Mouse (Mus musculus): ENCODE measurements around the gene Gins1.

The Gins1 gene

DNA sequence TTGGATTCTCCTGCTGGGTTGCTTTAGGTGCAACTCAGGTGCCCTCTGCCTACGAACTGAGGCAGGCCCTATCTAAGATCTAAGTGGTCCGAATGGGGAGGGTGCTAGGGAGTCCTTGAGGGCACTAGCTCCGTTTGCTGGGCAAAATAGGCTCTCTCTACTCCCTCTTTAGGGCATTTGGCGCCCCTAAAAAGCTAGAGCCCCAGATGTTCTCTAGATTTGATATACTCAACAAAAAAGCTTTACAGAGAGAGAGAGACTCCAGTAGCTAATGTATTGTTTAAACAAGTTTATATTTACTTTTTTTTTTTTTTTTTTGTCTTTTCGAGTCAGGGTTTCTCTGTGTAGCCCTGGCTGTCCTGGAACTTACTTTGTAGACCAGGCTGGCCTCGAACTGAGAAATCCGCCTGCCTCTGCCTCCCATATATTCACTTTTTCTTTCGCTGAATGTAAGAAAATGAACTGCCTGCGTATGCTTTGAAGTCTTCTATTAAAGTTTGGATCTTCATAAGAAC, at the start of gene Gins1:
Gins1 (plus strand) TSS at position 465 of the 515 bp plus-strand sequence.
- DNase-seq, result no peak

DNA sequence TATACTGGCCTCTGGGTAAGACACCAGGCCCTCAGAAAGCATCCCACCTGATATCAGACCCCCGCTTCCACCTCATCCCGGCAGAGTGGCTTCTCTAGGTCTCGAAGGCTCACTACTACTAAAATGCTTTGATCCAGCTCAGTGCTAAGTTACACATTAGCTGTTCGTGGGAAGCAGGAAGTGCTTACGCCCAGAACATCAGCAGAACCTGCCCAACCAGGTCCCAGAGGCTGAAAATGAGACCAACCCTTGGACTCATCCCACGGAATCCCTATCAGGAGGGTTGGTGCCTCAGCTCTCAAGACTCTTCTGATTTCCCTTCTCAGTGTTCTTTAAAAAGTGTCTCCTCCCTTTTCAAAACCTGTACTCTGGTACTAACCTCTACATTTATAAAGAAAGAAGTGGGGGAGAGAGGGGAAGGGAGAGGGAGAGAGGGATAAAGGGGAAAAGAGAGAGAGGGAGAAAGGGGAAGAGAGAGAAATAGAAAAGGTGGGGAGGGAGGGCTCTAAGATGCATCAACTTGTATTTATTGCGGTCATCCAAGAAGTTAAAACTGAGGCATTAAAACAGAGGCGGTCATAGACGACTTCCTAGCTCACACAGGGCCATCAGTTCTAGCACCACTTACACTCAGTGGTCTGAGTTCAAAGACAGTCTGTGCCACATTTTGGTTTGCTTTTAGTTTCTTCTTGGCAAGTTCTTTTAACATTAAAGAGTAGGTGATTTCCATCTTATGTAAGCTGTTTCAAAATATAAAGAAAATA, 46.3 kb upstream of the Gins1 start:
- DNase-seq, result no peak

DNA sequence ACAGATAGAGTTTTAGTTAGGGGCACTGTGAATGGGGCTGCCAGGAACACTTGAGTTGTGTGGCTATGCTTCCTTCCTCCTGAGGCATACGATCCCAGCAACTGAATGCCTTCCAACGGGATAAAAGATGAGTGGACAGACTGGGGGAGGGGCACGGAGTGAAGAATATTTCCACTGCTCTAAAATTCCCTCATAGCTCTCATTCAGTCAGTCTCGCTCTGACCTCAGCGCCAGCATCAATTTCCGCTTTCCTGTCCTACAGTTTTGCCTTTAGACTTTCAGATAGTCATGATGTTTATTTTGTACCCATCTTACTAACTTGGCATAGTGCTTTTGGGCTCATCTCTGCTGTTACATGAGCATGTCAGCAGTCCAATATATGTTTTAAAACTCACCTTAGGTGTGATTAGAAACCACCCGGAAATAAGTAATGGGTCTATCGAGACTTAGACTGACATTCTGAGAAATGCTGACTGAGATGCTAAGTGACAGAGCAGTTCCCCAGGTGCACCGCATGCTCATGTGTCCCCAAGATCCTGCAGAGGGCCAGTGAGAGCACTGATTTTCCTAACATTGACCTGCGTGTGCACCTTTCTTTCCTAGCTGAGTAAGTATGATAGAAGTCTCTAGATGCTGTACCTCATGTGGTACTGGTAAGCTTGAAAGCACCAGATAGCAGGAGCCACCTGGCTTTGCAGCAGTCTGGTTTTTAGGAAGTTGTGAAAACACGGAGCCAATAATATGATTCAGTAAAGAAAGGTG, 45.3 kb upstream of the Gins1 start:
- DNase-seq, result no peak

DNA sequence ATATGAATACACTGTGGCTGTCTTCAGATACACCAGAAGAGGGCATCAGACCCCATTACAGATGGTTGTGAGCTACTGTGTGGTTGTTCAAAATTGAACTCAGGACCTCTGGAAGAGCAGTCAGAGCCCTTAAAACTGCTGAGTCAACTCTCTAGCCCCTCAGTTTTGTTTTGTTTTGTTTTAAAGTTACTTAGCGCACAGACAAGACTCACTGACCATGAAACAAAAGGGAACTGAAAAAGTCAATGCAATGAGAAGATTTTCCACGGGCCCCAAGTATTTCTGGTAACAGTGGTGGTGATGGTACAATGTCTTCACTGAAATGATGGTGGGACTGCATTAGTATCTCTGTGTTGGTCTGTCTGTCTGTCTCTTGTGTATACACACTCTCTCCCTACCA, 44.1 kb upstream of the Gins1 start:
- DNase-seq, result no peak

DNA sequence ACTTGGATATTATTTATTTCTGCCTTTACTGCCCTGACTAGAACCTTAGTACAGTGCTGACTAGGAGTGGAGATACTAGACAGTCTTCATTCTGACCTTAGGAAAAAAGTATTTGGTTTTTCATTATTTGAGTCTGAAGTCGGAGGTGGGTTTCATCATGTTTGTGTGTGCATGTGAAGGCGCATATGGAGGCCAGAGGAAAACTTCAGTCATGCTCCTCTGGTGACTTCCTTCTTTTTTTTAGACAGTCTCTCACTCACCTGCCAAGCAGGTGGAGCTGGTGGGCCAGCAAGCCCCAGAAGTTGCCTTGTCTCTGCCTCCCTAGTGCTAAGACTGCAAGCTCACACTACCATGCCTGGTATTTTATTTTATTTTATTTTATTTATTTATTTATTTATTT, 38.2 kb upstream of the Gins1 start:
- DNase-seq, result no peak

DNA sequence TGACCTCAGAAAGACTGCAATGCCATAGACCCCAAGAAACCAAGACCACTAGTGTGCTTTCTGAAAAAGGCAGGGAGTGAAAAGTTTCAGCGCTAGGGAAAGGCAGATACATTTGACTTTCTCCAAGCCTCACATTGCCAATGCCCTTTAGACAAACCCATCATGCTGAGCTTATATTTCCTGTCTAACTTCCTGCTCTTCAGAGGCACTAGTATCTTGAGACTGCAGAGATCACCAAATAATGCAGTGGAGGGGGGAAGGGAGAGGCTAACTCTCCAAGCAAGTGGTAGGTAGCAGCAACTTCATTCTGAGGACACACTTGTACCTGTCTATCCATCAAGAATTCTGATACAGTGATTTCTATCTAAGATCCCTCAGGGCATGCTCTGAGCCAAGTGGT, 35.8 kb upstream of the Gins1 start:
- DNase-seq, result peak; percentile 32

DNA sequence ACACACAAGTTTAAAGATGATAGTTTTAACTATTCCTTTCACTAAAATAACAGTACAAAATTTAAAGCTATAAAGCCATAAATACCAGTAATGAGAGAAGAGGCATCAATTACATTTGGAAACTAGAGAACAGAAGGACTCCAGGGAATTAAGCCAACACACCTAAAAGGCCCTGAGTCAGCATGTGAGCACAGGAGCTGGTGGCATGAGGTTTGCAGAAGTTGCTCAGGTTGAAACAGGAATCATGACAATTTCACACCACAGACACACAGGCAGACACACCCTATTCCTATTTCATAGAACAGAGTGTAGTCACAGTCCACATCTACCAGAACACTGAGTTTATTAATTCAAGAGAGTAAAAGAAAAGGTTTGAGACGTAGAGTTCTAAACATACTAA, 30.7 kb upstream of the Gins1 start:
- no peak for DNase-seq

DNA sequence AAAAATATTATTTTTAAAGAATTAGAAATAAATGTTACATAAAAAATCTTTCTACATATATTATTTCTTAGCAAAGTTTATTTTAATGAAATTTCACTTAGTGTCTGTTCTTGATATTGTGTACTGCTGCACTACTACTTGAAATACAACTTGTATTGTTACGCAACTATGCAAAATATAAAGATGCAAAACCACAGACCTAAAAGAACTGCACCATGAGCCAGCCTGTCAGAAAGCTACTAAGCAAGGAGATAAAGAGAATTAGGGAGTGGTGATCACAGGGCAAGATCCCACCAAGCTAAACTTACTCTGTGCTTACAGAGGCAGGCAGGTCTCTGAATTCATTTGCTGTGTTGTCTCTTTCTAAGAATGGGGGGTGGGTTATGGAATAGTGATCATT, 30.0 kb upstream of the Gins1 start:
- no peak for DNase-seq

DNA sequence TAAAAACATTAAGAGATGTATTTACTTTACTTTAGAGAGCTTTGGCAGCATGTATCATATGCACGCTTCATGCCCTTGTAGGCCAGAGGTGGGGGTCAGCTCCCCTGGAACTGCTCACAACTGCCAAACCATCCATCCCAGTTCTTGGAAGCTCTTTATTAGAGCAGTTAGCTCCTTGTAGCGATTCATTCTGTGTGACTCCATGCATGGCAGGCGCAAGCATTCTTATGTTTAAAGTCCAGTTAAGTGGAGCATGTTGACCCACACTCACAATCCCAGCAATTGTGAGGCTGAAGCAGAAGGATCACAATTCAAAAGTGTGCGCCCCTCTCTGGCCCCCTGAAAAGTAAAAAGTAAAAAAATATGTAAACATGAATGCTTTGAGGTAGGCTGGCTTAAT, 27.6 kb upstream of the Gins1 start:
- no peak for DNase-seq

DNA sequence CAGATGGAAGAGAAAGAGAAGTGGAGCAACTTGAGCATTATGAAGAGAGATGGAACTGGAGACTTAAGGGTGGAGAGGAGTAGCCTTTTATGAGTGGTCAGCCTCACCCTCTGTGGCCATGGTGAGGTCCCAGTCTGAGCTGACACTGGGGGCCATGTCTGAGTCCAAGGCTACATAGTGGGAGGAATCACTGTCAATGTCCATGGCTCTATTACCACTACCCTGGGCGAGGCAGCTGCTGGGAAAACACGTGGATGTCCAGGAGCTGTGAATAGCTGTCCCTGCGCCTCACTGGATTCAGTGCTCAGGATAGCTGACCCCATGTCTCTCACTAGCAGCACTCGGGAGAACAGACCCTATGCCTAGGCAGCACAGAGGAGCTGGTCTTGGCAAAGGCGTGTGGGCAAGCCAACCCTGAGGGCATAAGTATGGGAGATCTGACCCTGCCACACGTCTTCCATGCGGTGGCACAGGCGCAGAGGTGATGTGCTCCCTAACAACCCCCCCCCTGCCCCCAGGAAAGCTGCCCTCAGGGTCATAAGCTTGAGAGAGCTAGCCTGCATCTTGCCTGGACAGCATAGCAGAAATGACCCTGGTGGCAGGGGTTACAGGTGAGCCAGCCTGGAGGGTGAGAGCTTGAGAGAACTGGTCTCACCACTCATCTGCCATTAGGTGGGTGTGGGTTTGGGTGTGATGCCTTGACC, 21.0 kb upstream of the Gins1 start:
- no peak for DNase-seq

DNA sequence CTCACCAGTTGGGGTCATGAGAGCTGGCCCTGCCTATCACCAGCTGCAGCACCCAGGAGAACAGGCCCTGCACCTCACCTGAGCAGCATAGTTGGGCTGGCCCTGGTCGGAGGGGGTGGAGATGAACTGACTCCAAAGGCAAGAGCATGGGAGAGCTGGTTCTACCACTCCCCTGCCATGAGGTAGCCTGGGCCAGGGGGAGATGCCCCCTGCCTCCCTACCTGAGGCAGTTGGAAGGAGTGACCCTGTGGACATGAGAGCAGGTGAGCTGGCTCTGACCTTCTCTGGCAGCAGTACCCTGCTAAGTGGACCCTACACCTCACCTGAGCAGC, 20.5 kb upstream of the Gins1 start:
- DNase-seq, result no peak

DNA sequence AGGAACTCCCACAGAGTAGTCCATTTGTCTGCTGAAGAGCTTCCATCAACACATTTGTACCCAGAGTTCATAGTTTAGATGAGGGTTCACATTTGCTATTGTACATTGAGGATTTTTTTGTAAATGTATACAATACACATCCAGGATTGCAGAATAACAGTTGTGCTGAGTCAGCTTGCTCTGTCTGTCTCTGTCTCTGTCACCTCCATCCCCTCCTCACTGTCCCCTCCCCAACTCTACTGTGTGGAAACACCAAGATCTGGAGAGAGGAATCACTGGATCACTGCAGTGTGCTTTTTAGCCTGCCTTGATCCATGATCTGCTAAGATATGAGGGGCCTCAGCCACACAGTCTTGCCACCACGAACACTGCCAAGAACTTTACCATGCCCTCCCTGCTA, 19.4 kb upstream of the Gins1 start:
- no peak for DNase-seq

DNA sequence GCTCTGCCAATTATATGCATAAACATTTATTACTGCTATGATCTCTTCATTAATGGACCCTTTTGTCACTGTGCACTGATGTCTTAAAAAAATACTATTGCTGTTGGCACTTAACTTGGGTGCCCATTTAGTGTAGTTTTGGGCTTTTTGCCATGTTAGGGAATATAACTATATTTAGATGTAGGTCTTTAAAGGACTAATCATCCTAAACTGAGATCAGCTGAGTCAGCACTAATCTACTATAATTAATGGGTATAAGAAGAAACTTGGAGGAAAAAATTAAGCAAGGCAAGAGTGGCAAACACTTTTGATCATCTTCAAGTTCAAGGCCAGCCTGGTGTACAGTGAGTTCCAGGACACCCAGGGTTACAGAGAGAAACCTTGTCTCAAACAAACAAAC, 18.9 kb upstream of the Gins1 start:
- no peak for DNase-seq

DNA sequence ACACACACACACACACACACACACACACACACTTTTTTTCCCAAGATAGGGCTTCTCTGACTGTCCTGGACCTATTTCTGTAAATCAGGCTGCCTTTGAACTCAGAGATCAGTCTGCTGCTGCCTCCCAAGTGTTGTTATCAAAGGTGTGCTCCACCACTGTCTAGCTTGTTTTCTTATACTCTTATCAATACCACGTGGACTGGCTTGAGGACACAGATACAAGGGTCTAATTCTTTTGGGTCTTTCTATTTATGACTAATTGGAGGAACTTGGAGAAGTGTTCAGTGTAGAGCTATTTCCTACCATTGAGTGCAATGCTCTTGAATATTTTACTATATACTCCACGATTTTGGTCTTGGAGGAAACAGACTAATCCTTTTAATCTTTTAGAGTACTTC, 17.8 kb upstream of the Gins1 start:
- no peak for DNase-seq

DNA sequence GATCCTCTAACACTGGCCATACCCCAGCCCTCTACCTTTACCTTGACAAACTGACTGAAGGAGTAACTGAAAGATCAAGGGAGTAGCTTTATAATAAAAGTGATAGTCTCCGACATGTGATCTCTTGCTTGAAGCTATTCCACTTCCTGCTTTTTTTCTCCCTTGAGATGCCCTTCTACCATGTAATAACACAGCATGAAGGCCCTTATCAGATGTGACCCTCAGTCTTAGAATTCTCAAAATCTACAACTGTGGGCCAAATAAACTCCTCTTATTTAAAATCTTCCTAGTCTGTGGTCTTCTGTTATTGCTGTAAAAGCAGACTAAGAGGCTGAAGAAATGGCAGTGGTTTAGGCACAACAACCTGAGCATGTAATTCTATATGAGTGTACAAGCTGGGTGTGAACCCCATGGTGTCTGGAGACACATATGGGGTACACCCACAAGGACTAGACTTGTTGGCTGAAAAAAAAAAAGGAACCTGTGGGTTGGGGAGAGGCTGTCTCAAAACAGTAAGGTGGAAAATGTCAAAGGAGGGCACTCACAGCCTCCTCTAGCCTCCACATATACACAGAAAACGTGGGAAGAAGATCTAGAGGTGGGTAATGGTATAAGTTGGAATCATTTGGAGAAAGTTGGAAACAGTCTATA, 10.5 kb upstream of the Gins1 start:
- no peak for DNase-seq

DNA sequence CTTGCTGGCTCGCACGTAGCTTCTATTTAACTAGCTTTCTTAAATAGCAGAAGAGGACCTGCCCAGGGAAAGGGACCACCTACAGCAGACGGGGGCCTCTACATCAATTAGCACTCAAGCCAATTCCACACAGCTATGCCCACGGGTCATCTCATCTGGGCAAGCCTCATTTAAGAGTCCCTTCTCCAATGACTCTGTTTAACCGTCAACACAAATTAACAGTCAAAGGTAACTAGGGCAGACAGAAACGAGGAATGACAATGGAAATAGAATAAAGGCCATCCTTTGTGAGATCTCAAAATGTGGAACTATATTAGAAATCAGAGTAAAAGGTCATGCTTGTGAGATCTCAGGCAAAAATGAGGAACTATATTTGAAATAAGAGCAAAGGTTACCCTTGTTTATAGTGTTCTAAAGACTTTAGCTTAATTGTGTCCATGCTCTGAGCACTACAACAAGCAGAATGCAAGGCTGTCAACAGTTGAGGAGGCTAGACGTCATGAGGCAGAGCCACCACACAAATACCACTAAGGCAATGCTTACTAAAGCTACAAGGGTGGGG, 9.4 kb upstream of the Gins1 start:
- DNase-seq, result no peak

DNA sequence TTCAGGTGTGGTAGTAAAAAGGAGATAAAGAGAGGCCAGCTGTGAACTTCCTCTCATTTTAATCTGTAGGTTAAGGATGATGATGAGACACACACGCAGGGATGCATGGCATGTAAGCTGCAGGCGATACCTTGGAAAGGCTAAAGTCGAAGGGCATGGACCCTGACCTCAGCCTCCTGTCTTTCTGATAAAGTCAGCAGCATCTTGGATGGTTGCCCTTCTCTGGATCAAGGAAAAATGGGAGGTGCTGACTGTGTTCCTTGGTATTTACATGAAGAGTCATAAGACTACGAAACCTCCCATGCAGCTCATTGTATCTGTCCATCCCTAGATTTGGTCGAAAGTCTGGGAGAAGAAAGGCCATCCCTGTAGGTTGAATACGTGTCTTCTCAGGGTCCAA, 4.9 kb upstream of the Gins1 start:
- DNase-seq, result no peak

DNA sequence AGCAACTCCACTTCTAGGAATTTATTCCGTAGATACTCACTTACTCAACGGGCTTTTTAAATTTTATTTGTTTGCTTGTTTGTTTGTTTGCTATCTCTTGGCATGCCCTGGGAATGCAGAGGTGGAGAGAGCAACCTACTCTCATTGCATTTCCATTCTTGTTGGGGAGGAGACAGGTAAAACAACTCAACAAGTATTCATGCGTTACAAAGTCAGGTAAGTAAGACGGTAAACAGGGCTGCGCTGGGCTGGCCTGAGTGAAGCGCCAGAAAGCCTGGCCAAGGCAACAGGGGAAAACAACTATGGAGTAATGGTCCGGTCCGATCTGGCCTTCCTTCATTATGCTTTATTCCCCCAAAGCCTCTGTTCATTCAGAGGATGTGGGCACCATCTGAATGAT, 2.9 kb upstream of the Gins1 start:
- DNase-seq, result no peak

DNA sequence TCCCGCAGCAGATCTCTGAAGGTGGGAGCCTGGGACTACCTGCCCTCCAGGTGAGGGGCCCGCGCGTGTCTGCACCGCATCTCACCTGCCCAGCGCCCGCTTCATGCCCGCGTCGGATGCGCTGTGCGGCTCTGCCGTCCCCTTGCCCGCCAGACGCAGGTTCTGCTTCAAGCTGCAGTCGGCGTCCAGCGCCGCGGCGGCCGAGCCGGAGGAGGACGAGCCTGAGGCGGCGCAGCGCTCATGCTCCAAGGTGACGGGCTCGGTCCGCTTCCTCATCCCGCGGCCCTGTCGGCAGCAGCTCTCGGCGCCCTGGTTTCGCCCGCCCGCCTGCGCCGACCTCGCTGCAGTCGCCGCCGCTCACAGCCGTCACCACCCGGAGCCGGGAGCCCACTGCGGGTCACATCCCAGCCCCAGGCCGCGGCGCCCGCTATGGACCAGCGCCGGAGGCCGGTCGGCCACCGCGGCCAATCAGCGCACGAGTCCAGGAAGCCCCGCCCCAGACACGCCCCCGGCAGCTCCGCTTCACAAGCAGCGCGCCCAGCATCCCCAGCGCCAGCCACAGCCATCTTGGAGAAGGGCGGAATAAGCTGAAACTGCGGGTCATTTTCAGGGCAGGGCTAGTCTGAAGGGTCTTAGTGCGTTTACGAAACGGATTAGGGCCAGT, 796 bp upstream of the Gins1 start, which contains the start of gene Abhd12:
Abhd12 (minus strand) TSS at position 470 of the 664 bp plus-strand sequence.
- DNase-seq, result peak; percentile 98

DNA sequence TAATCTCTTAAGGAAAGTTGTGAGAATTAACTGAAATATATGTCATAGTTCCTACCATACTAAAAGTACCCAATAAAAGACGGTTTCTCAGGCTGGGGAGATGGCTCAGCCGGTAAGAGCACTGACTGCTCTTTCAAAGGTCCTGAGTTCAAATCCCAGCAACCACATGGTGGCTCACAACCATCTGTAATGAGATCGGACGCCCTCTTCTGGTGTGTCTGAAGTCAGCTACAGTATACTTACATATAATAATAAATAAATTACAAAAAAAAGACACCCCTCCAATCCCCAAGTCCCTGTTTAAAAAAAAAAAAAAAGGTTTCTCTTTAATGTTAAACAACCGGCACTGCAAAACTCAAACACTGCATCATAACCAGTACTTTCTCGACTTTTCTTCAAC, 3.7 kb downstream of the Gins1 start:
- DNase-seq, result peak; percentile 4

DNA sequence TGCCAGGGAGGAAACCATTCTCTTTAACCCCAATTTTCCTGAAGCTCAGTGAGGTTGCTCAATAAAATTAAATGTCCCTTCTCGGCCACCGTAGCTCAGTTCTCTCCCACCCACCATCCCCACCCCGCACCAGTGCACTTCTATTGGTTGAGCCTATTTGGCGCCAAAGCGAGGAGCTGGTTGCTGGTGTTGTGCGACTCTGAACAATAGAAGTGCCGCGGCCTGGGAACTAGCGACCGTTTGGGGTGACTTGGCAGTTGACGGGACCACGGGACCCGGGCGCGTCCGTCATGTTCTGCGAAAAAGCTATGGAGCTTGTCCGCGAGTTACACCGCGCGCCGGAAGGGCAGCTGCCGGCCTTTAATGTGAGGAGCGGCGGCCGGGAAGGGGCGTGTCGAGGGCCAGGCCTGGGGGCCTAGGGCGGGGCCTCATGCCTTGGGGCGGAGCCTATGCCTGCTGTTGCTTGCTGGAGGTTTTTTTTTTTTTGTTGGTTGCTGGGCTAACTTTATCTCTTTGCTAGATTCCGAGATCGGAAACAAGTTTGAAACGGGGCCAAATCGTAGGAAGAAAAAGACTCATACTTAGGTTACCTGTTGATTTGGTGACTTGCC, 4.3 kb downstream of the Gins1 start:
- peak; percentile 97 for DNase-seq
